Mouse (Mus musculus) CD4-positive, CD25-positive, alpha-beta regulatory T cell, adult 2 months (primary cell): ENCODE results near the gene Sgo2a.
A peak's percentile ranks its signal among the peaks of the same experiment; 100 is the strongest.
"Not testable (repeated sequence)": the region's sequence is repeated elsewhere in the genome, so short reads cannot be mapped to it uniquely, and the experiment has no call there.

Experiments used
- DNase-seq: peaks from one replicate; pipeline ENCODE4 v3.0.0-alpha.2; 2012; ENCODE audit warnings: low read depth, low spot score

Gene Sgo2a

GRCm38 (mm10) chr1:57995432-57996132, at the start of gene Sgo2a:
Sgo2a (plus strand) TSS chr1:57995971.
- DNase-seq: peak; percentile 97

- no peak for DNase-seq
Measured at GRCm38 (mm10) chr1:57947552-57948347, 48.0 kb upstream of the Sgo2a start.

- no peak for DNase-seq
Measured at GRCm38 (mm10) chr1:57949195-57949594, 46.6 kb upstream of the Sgo2a start.

- DNase-seq: no peak
Measured at GRCm38 (mm10) chr1:57949716-57950115, 46.1 kb upstream of the Sgo2a start.

GRCm38 (mm10) chr1:57952509-57952908, 43.3 kb upstream of the Sgo2a start:
- no peak for DNase-seq

- DNase-seq: no peak
Measured at GRCm38 (mm10) chr1:57953586-57954375, 42.0 kb upstream of the Sgo2a start.

- DNase-seq: no peak
Measured at GRCm38 (mm10) chr1:57954376-57954765, 41.4 kb upstream of the Sgo2a start.

- no peak for DNase-seq
Measured at GRCm38 (mm10) chr1:57955774-57956173, 40.0 kb upstream of the Sgo2a start.

GRCm38 (mm10) chr1:57969327-57970271, 26.2 kb upstream of the Sgo2a start:
- DNase-seq: peak; percentile 93

- no peak for DNase-seq
Measured at GRCm38 (mm10) chr1:57971588-57971987, 24.2 kb upstream of the Sgo2a start.

- no peak for DNase-seq
Measured at GRCm38 (mm10) chr1:57976860-57977259, 18.9 kb upstream of the Sgo2a start.

GRCm38 (mm10) chr1:57989052-57989600, 6.6 kb upstream of the Sgo2a start:
- DNase-seq: no peak

- DNase-seq: no peak
Measured at GRCm38 (mm10) chr1:57991277-57991676, 4.5 kb upstream of the Sgo2a start.

- DNase-seq: no peak
Measured at GRCm38 (mm10) chr1:57996133-57996615, 403 bp downstream of the Sgo2a start.

- no peak for DNase-seq
Measured at GRCm38 (mm10) chr1:57998146-57998545, 2.4 kb downstream of the Sgo2a start.

- not testable (repeated sequence) for DNase-seq
Measured at GRCm38 (mm10) chr1:58006388-58006787, 10.6 kb downstream of the Sgo2a start.

- no peak for DNase-seq
Measured at GRCm38 (mm10) chr1:58018856-58019255, 23.1 kb downstream of the Sgo2a start, which contains the start of gene Kctd18. Kctd18 (minus strand) TSS chr1:58018956.

GRCm38 (mm10) chr1:58027707-58028106, 31.9 kb downstream of the Sgo2a start:
- DNase-seq: no peak

- DNase-seq: no peak
Measured at GRCm38 (mm10) chr1:58029636-58030117, 33.9 kb downstream of the Sgo2a start, which contains the start of gene Aox1. Aox1 (plus strand) TSS chr1:58029931.
